Mouse (Mus musculus) E14TG2a.4 (cell line): ENCODE data around the gene Mrpl43.

Experiments
- CTCF ChIP-seq: conservative IDR thresholded peaks from 2 replicates; pipeline ENCODE4 v1.5.1; 2014; ENCODE audit warnings: low read length
- NANOG ChIP-seq: IDR thresholded peaks from 2 replicates; pipeline ENCODE4 v1.6.1; 2014; ENCODE audit warnings: borderline replicate concordance, low read length, mixed read lengths
- POU5F1 ChIP-seq: IDR thresholded peaks from 2 replicates; pipeline ENCODE4 v1.6.1; 2014; ENCODE audit warnings: low read length, borderline replicate concordance

DNA sequence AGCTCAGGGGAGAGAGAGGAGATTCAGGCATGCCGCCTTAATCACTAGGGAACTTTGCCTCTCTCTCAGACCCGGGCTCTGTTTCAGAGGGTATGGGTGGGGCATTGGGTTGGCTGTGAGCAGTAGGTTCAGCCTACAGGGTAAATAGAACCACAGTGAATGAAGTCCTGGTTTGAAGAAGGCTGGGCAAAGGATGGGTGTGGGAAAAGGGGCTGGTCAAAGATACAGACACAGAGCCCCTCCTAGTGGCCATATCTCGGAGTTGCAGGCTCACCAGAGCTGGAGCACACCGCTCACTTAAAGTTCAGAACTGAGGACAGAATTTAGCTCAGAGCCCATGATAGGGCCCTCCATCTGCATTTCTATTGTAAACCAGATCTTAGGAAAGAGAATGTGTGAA lies 25.5 kb upstream of the Mrpl43 start:
- peak; percentile 83 for TF ChIP-seq CTCF
- TF ChIP-seq POU5F1, result no peak
- no peak for TF ChIP-seq NANOG
